12 mouse cellular contexts compared by ENCODE assay signal in genomic region chr16:89921370-89921769, GRCm38 (mm10).
DNase-seq lines count a peak whose midpoint lies in the region; ATAC-seq and TF ChIP-seq lines count a peak whose summit lies in the region.
"Had no signal": no experiment of that assay in that cellular context is flagged by ENCODE, and none has a peak within 500 bp of the region (broad histone marks: within the 10 kb centered on the region; RNA-seq: fewer than 3 reads in every experiment).

No protein-coding gene starts in this region.

- H3K27ac ChIP-seq in left cerebral cortex, adult 2 months, result peak overlapping the region; percentile 67; the same call in 1 of the 2 replicates
- H3K27ac ChIP-seq in hindbrain, embryonic 12.5 days, result no peak overlapping the region
- H3K27ac ChIP-seq: heart, adult 2 months; liver, embryonic 13.5 days had no signal

- no peaks in the 10 kb centered on the region for H3K9me3 ChIP-seq in hindbrain, embryonic 12.5 days (replicated peaks)
- H3K9me3 ChIP-seq: liver, embryonic 13.5 days had no signal

- H3K4me2 ChIP-seq in hindbrain, embryonic 12.5 days (replicated peaks), result no peak overlapping the region
- H3K4me2 ChIP-seq: liver, embryonic 13.5 days had no signal

- H3K9ac ChIP-seq in hindbrain, embryonic 12.5 days, result no peak overlapping the region
- H3K9ac ChIP-seq: liver, embryonic 13.5 days had no signal

- H3K4me3 ChIP-seq in left cerebral cortex, adult 2 months, result no peak overlapping the region; the same call in 1 of the 2 replicates
- H3K4me3 ChIP-seq in hindbrain, embryonic 12.5 days, result no peak overlapping the region
- H3K4me3 ChIP-seq: heart, adult 2 months; liver, embryonic 13.5 days had no signal

- 86% methylated on average over 14 of the region's 14 CpGs for WGBS in hindbrain, embryonic 12.5 days

- ATAC-seq in hindbrain, embryonic 12.5 days (ENCODE audit: low FRiP score), result no peak
- ATAC-seq: CD4-positive, CD25-positive, alpha-beta regulatory T cell, adult 4 months had no signal

- H3K36me3 ChIP-seq in hindbrain, embryonic 12.5 days, result no peaks in the 10 kb centered on the region
- H3K36me3 ChIP-seq: liver, embryonic 13.5 days had no signal

- peak; percentile 49 to 57 for DNase-seq in left cerebral cortex, adult 2 months (ENCODE audit: extremely low spot score in 1 of 2, low spot score in 2 of 2)
- DNase-seq in left cerebral cortex, adult 11 months (ENCODE audit: low spot score), result no peak
- DNase-seq in cerebellum, adult 8-10 months, result peak; percentile 76
- DNase-seq in layer of hippocampus, adult 18-20 months (ENCODE audit: low spot score in 2 of 2), result peak; percentile 82 to 87
- DNase-seq in right cerebral cortex, postnatal 10 days (ENCODE audit: low spot score in 2 of 2), result peak; percentile 77
- DNase-seq in kidney, postnatal 36 days, result no peak
- DNase-seq in gastrocnemius, postnatal 10 days, result no peak
- DNase-seq: heart, adult 2 months; kidney, adult 18-20 months; liver, embryonic 13.5 days had no signal

- H3K4me1 ChIP-seq in hindbrain, embryonic 12.5 days, result peaks cover 32% of the 10 kb centered on the region

- no peak for TF ChIP-seq CTCF in left cerebral cortex, adult 2 months (IDR thresholded peaks at IDR 0.05)

- intact Hi-C loops in left cerebral cortex, adult 2 months (cut with DNase I), result no loop called here

- H3K27me3 ChIP-seq in hindbrain, embryonic 12.5 days, result no peaks in the 10 kb centered on the region
- H3K27me3 ChIP-seq: liver, embryonic 13.5 days had no signal

Comparison
In these comparisons a context has a peak if more than half of its experiments do, and no peak if none do; other contexts are left out.
1. DNase-seq: peak in left cerebral cortex, adult 2 months (2 of 2), cerebellum, adult 8-10 months (single experiment), layer of hippocampus, adult 18-20 months (2 of 2) and right cerebral cortex, postnatal 10 days (2 of 2); none in left cerebral cortex, adult 11 months (single experiment), kidney, postnatal 36 days (0 of 2) and gastrocnemius, postnatal 10 days (single experiment).